Mouse (Mus musculus) myocyte (in vitro differentiated cells): ENCODE data around the gene Ncoa3. TPM values are rescaled to one million over a fixed set of nuclear protein-coding genes. Genes with fewer than 3 reads are reported as not detected.

Source experiments
- H3K27me3 ChIP-seq: one replicate; pipeline ENCODE4 v1.6.1; 2011; ENCODE audit not compliant: control insufficient read depth, insufficient read depth, insufficient read length
- H3K36me3 ChIP-seq: one replicate; pipeline ENCODE4 v1.6.1; 2011; ENCODE audit not compliant: control insufficient read depth, insufficient read depth
- H3K4me2 ChIP-seq: one replicate; pipeline ENCODE4 v1.6.1; 2011; ENCODE audit warnings: low read depth, control low read depth
- H3K4me3 ChIP-seq: one replicate; pipeline ENCODE4 v1.5.1; 2011; ENCODE audit warnings: mild to moderate bottlenecking, control low read depth, moderate library complexity
- H3K79me2 ChIP-seq: one replicate; pipeline ENCODE4 v1.6.1; 2011; ENCODE audit not compliant: control insufficient read depth, insufficient read depth
- H3ac ChIP-seq: one replicate; pipeline ENCODE4 v1.6.1; 2011; ENCODE audit not compliant: control insufficient read depth, insufficient read length
- CEBPB ChIP-seq: IDR thresholded peaks from 2 replicates; pipeline ENCODE4 v1.6.1; 2011; ENCODE audit warnings: mild to moderate bottlenecking, moderate library complexity; ENCODE audit not compliant: poor library complexity, insufficient read depth, severe bottlenecking
- E2F4 ChIP-seq: IDR thresholded peaks from one replicate; pipeline ENCODE4 v1.6.1; 2011; ENCODE audit warnings: mild to moderate bottlenecking, control low read depth, moderate library complexity; ENCODE audit not compliant: insufficient read depth
- MAX ChIP-seq: IDR thresholded peaks from one replicate; pipeline ENCODE4 v1.6.1; 2011; ENCODE audit warnings: low read depth, mild to moderate bottlenecking, control low read depth
- MYOD1 ChIP-seq, 3 experiments: IDR thresholded peaks; one replicate each; pipeline ENCODE4 v1.6.1; 2011; ENCODE audit warnings: control low read depth in 2 of 3, low read depth in 2 of 3, mild to moderate bottlenecking in 2 of 3, moderate library complexity in 1 of 3; ENCODE audit not compliant: insufficient read length in 2 of 3, control insufficient read depth in 1 of 3
- MYOG ChIP-seq, 3 experiments: IDR thresholded peaks; one replicate each; pipeline ENCODE4 v1.6.1; 2011; ENCODE audit warnings: control low read depth in 2 of 3, low read depth in 2 of 3, mild to moderate bottlenecking in 2 of 3; ENCODE audit not compliant: insufficient read length in 2 of 3, control insufficient read depth in 1 of 3, insufficient read depth in 1 of 3
- POLR2A ChIP-seq: IDR thresholded peaks from one replicate; pipeline ENCODE4 v1.6.1; 2011; ENCODE audit warnings: low read depth, mild to moderate bottlenecking, control low read depth, moderate library complexity; ENCODE audit not compliant: insufficient read length
- POLR2AphosphoS2 ChIP-seq: IDR thresholded peaks from one replicate; pipeline ENCODE4 v1.6.1; 2011; ENCODE audit warnings: low read depth, control low read depth; ENCODE audit not compliant: insufficient read length
- REST ChIP-seq: IDR thresholded peaks from one replicate; pipeline ENCODE4 v1.6.1; 2011; ENCODE audit warnings: mild to moderate bottlenecking, control low read depth, moderate library complexity; ENCODE audit not compliant: insufficient read depth, insufficient read length
- SRF ChIP-seq: IDR thresholded peaks from one replicate; pipeline ENCODE4 v1.6.1; 2011; ENCODE audit warnings: low read depth; ENCODE audit not compliant: control insufficient read depth, insufficient read length
- TCF12 ChIP-seq: IDR thresholded peaks from one replicate; pipeline ENCODE4 v1.6.1; 2011; ENCODE audit warnings: mild to moderate bottlenecking, control low read depth; ENCODE audit not compliant: poor library complexity, insufficient read depth, severe bottlenecking
- TCF3 ChIP-seq: IDR thresholded peaks from one replicate; pipeline ENCODE4 v1.6.1; 2011; ENCODE audit warnings: low read depth, control low read depth; ENCODE audit not compliant: insufficient read length
- USF1 ChIP-seq: IDR thresholded peaks from one replicate; pipeline ENCODE4 v1.6.1; 2011; ENCODE audit warnings: low read depth, mild to moderate bottlenecking, control low read depth, moderate library complexity
- polyA plus RNA-seq: library from polyadenylated mRNA; unstranded; fragments of >200 nt; fragmentation: generic; extraction: Trizol; gene quantifications from one replicate; pipeline ENCODE4 v1.2.1, GENCODE M21; 2012; ENCODE audit warnings: missing spikeins

Ncoa3 gene
- polyA plus RNA-seq, 1 experiment = 5.8 TPM

DNA sequence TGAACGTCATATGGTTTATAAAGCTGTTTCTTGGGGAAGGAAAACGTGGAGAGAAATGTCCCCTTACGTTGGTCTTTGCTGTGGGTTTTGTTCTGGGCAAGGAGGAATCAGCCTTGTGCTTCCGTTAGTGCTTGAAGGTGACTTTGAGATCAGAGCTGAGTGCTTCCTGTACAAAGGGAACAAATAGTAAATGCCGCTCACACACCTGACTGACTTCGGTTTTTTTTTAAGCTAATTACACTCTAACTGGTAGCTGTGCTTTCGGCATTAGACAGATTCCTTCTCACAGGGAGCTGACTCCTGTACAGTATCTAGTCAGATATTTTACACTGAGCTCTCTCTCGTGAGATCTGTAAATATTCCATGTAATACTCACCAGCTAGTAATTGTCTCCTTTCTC, 29.9 kb downstream of the Ncoa3 start:
- H3K27me3 ChIP-seq = no peaks in the 10 kb centered on the region
- no peak overlapping the region for H3K4me3 ChIP-seq
- no peak overlapping the region for H3K4me2 ChIP-seq
- TF ChIP-seq MYOG (IDR thresholded peaks at IDR 0.05; ENCODE audit: control insufficient read depth in 1 of 3, insufficient read depth in 1 of 3, insufficient read length in 2 of 3, low read depth in 2 of 3) (no peak), USF1 (no peak), MAX (no peak), E2F4 (no peak), POLR2AphosphoS2 (no peak), CEBPB (no peak), MYOD1 (IDR thresholded peaks at IDR 0.05; ENCODE audit: control insufficient read depth in 1 of 3, insufficient read length in 2 of 3, low read depth in 2 of 3) (no peak), POLR2A (no peak), TCF3 (no peak), REST (no peak), TCF12 (no peak), SRF (no peak)
- peaks cover 50% of the 10 kb centered on the region for H3K79me2 ChIP-seq
- H3K36me3 ChIP-seq = no peaks in the 10 kb centered on the region
- no peak overlapping the region for H3ac ChIP-seq

DNA sequence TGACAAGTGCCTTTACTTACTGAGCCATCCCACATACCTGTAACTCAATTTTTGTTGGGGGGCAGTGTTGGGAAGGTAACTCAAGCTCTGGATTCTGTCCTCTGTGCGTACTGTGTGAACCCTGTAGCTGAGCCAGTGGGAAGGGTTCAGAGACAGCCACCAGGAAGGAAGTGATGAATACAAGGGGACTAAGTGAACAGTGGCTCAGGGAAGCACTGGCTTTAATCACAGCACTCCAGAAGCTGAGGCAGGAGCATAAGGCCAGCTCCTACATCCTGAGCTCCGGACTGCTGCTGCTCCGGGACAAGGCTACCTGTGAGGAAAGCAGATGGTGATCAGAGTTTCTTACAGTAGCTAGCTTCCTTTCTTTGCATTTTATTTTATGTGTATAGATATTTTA, 31.6 kb downstream of the Ncoa3 start:
- TF ChIP-seq CEBPB (no peak), MYOD1 (IDR thresholded peaks at IDR 0.05; ENCODE audit: control insufficient read depth in 1 of 3, insufficient read length in 2 of 3, low read depth in 2 of 3) (no peak), TCF3 (no peak)
- Histone ChIP-seq H3K27me3 (no peaks in the 10 kb centered on the region), H3ac (no peak overlapping the region), H3K4me2 (no peak overlapping the region), H3K36me3 (no peaks in the 10 kb centered on the region), H3K79me2 (peaks cover 48% of the 10 kb centered on the region), H3K4me3 (no peak overlapping the region)

DNA sequence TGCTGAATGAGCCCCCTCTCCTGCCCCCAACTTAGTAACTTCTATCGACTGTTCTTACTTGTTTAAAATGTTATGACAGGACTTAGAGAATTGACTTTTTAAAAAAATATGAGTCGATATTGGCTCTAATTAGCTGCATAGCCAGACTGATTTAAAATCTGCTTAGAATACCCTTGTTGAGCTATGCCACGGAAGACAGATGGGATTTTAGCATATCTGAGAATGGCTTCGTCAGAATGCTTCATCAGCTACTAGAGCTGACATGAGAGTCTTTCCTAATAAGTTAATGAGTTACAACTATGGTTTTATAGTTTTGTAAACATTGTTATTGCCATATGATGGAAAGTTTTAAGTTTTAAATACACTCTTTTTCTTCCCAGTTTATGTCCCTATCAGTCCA, 32.2 kb downstream of the Ncoa3 start:
- Histone ChIP-seq H3K4me3 (no peak overlapping the region), H3K36me3 (no peaks in the 10 kb centered on the region), H3K4me2 (no peak overlapping the region), H3K27me3 (no peaks in the 10 kb centered on the region), H3ac (no peak overlapping the region), H3K79me2 (peaks cover 46% of the 10 kb centered on the region)
- no peak for TF ChIP-seq MYOG (IDR thresholded peaks at IDR 0.05; ENCODE audit: control insufficient read depth in 1 of 3, insufficient read depth in 1 of 3, insufficient read length in 2 of 3, low read depth in 2 of 3)
- TF ChIP-seq USF1 = no peak
- no peak for TF ChIP-seq MYOD1 (IDR thresholded peaks at IDR 0.05; ENCODE audit: control insufficient read depth in 1 of 3, insufficient read length in 2 of 3, low read depth in 2 of 3)
- TF ChIP-seq MAX = no peak
- TF ChIP-seq POLR2A = no peak
- TF ChIP-seq TCF12 = no peak
- no peak for TF ChIP-seq E2F4
- TF ChIP-seq REST = no peak
- no peak for TF ChIP-seq SRF
- no peak for TF ChIP-seq TCF3
- no peak for TF ChIP-seq CEBPB
- no peak for TF ChIP-seq POLR2AphosphoS2

DNA sequence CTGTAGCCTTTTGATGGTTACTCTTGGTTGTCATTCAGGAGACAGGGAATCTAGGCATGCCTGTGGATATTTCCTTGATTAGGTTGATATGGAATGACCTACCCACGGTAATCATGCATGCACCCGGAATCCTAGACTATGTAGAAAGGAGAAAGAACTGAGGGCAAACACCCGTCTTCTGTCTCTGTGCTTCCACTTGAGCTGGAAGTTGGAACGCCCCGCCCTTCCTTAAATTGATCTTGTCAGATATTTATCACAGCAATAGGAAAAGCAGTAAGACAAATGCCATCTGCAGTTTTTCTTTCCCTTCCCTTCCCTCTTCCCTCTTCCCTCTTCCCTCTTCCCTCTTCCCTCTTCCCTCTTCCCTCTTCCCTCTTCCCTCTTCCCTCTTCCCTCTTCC, 33.5 kb downstream of the Ncoa3 start:
- Histone ChIP-seq H3K27me3 (no peaks in the 10 kb centered on the region), H3K4me3 (no peak overlapping the region), H3K79me2 (peaks cover 38% of the 10 kb centered on the region), H3ac (no peak overlapping the region), H3K4me2 (no peak overlapping the region), H3K36me3 (no peaks in the 10 kb centered on the region)
- no peak for TF ChIP-seq MAX
- no peak for TF ChIP-seq MYOG (IDR thresholded peaks at IDR 0.05; ENCODE audit: control insufficient read depth in 1 of 3, insufficient read depth in 1 of 3, insufficient read length in 2 of 3, low read depth in 2 of 3)
- no peak for TF ChIP-seq SRF
- no peak for TF ChIP-seq USF1

DNA sequence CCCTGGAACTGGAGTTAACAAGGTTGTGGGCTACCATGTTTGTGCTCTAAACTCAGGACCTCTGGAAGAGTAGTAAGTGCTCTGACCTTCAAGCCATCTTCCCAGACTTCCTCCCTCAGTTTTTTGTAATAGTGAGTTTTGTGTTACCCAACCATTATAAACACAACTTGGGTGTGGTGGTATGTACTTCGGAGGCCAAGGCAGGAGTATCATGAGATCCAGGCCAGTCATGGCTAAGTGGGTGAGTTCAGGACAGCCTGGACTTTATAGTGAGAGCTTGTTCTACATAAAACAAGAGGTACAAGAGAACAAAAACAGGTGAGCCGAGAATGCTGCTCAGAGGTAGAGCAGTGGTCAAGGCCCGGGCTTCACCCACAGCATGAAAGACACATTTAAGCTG, 35.4 kb downstream of the Ncoa3 start:
- Histone ChIP-seq H3K4me2 (no peak overlapping the region), H3K79me2 (peaks cover 28% of the 10 kb centered on the region), H3K4me3 (no peak overlapping the region), H3K36me3 (no peaks in the 10 kb centered on the region), H3ac (no peak overlapping the region), H3K27me3 (no peaks in the 10 kb centered on the region)
- TF ChIP-seq USF1 (no peak), CEBPB (no peak), MYOG (IDR thresholded peaks at IDR 0.05; ENCODE audit: control insufficient read depth in 1 of 3, insufficient read depth in 1 of 3, insufficient read length in 2 of 3, low read depth in 2 of 3) (no peak), SRF (no peak), POLR2AphosphoS2 (no peak), POLR2A (no peak), TCF12 (no peak)
